8 mouse cellular contexts compared by ENCODE assay signal in genomic region chr13:103334392-103334686, GRCm38 (mm10). TPM values are rescaled to one million over a fixed set of nuclear protein-coding genes. Genes with fewer than 3 reads are reported as not detected.
DNase-seq lines count a peak whose midpoint lies in the region; ATAC-seq and TF ChIP-seq lines count a peak whose summit lies in the region.

TSS of gene Mast4 (minus strand) at chr13:103334497.

- TF ChIP-seq POLR2A in lung, adult 2 months (IDR thresholded peaks at IDR 0.05; ENCODE audit: borderline replicate concordance, extremely low read depth, low read depth, low read length), result no peak

- under 1% methylated on average over 44 of the region's 44 CpGs for WGBS in lung, adult 2 months

- peak within 1 kb of the TSS; percentile 56 for H3K4me3 ChIP-seq in lung, adult 2 months (replicated peaks; ENCODE audit: extremely low read depth, low read depth, low read length)

- DNase-seq in NIH3T3 (ENCODE audit: low read depth), result peak; percentile 93
- peak; percentile 35 for DNase-seq in cerebellum, adult 8-10 months
- peak; percentile 94 for DNase-seq in heart, postnatal 4 days
- DNase-seq in layer of hippocampus, adult 8-10 months (ENCODE audit: low spot score in 2 of 2), result peak; percentile 41 to 79
- peak; percentile 86 for DNase-seq in lung, adult 2 months
- DNase-seq in ovary, postnatal 14 days (ENCODE audit: low spot score), result peak; percentile 93
- peak; percentile 77 for DNase-seq in thymus, postnatal 4 days

- peak; percentile 93 for ATAC-seq in frontal cortex, adult (ENCODE audit: low TSS enrichment)

- TF ChIP-seq CTCF in lung, adult 2 months (IDR thresholded peaks at IDR 0.05; ENCODE audit: insufficient read depth, low read length), result no peak

- H3K4me1 ChIP-seq in lung, adult 2 months (ENCODE audit: control insufficient read depth, insufficient read depth, low read length), result peaks cover 11% of the 10 kb centered on the region

RNA-seq across cellular contexts. Expression of gene Mast4, which starts in this region (rescaled TPM):
- total RNA-seq in heart, postnatal 4 days (2021), result 10 to 100 TPM; 80.4 to 89.0 TPM
- 10 to 100 TPM; 62.8 to 81.8 (median 67.6) TPM for total RNA-seq in layer of hippocampus, adult 8-10 months (2022)
- 9.6 and 14.9 TPM in 2 replicates for polyA plus RNA-seq in lung, adult 2 months (2012; rRNA removed)

Comparison
In these comparisons a context has a peak if more than half of its experiments do, and no peak if none do; other contexts are left out.
1. Peak in every context shown above with its lines: DNase-seq, ATAC-seq and H3K4me3 ChIP-seq.
2. DNase-seq: peak in every context shown above with its lines; median percentile 94 in heart, postnatal 4 days; 93 in NIH3T3; 93 in ovary, postnatal 14 days; 86 in lung, adult 2 months; 77 in thymus, postnatal 4 days; 60 in layer of hippocampus, adult 8-10 months; 35 in cerebellum, adult 8-10 months.